Mouse (Mus musculus) G1E (cell line): Measurements from ENCODE around the gene Mboat1.

Experiments used
- CTCF ChIP-seq: IDR thresholded peaks from 2 replicates; pipeline ENCODE4 v1.5.1; 2012; ENCODE audit warnings: low read depth, low read length, inconsistent platforms, mixed read lengths
- GATA1 ChIP-seq: IDR thresholded peaks from 2 replicates; pipeline ENCODE4 v1.6.1; 2012; ENCODE audit warnings: borderline replicate concordance, low read length, inconsistent platforms, mixed read lengths
- POLR2AphosphoS5 ChIP-seq: IDR thresholded peaks from 2 replicates; pipeline ENCODE4 v1.6.1; 2012; ENCODE audit warnings: low read depth, low read length, inconsistent platforms; ENCODE audit not compliant: insufficient replicate concordance

DNA sequence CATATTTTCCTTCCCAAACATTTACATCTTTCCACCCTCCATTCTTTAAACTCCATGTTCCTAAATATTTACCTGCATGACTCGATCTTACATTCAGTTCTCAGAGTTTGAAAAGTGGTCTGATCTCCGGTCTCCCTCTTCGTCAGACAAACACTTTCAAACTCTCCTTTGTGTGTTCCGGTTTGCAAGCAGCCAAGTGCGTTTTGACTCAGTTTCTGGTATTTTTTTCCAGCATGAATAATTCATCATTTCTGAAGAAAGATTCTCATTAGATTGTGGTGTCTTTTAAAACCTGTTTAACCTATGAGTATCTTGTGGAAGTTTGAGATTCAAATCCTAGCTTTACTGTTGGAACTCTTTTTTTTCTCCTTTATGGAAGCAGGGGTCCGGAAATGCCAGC, 33.8 kb downstream of the Mboat1 start:
- TF ChIP-seq CTCF: no peak
- TF ChIP-seq POLR2AphosphoS5: no peak
- TF ChIP-seq GATA1: no peak
